Mouse (Mus musculus): ENCODE measurements around the gene Figla. TPM values are rescaled to one million over a fixed set of nuclear protein-coding genes. Genes with fewer than 3 reads are reported as not detected.

The Figla gene
- polyA plus RNA-seq, 1 experiment from 2014 or later: not detected

DNA sequence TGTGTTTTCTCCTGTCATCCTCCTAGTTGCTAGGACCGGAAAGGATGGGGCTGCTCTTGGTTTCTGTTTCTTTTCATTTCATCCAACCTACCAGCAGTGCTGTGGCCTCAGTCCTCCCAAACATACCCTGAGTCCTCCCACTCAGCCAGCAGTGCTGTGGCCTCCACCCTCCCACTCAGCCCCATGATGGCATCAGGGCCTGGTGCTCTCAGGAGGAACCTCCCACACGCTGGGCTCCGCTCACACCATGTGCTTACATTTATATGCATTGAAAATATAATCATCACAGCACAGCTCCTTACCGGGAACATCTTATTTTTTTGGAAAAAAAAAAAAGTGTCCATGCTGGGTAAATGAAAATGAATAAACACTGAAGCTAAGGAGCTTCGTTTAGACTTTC lies 32.5 kb downstream of the Figla start:
- no peak overlapping the region for H3K9ac ChIP-seq
- H3K27ac ChIP-seq: no peak overlapping the region
- no peak for DNase-seq (ENCODE audit: low spot score)
- peaks cover 55% of the 10 kb centered on the region for H3K4me1 ChIP-seq (replicated peaks; ENCODE audit: control insufficient read depth, insufficient read depth, low read length)
- H3K4me2 ChIP-seq (replicated peaks): no peak overlapping the region
- no peaks in the 10 kb centered on the region for H3K36me3 ChIP-seq (replicated peaks; ENCODE audit: control insufficient read depth, insufficient read depth)
- no peak for ATAC-seq (ENCODE audit: low FRiP score)
- 68% methylated on average over 5 of the region's 5 CpGs for WGBS
- H3K9me3 ChIP-seq (ENCODE audit: control insufficient read depth, low read length): no peaks in the 10 kb centered on the region
- H3K27me3 ChIP-seq (ENCODE audit: control insufficient read depth, insufficient read depth, low read length): no peaks in the 10 kb centered on the region
- H3K4me3 ChIP-seq (replicated peaks; ENCODE audit: low read length): no peak overlapping the region

GRCm38 (mm10) chr6:86050586-86051268 lies 34.8 kb downstream of the Figla start:
- Histone ChIP-seq H3K4me3 (replicated peaks; ENCODE audit: low read length) (no peak overlapping the region), H3K9me3 (ENCODE audit: control insufficient read depth, low read length) (no peaks in the 10 kb centered on the region), H3K27me3 (ENCODE audit: control insufficient read depth, insufficient read depth, low read length) (no peaks in the 10 kb centered on the region), H3K4me1 (replicated peaks; ENCODE audit: control insufficient read depth, insufficient read depth, low read length) (peaks cover 52% of the 10 kb centered on the region), H3K36me3 (replicated peaks; ENCODE audit: control insufficient read depth, insufficient read depth) (no peaks in the 10 kb centered on the region), H3K27ac (peak overlapping the region; percentile 98), H3K4me2 (replicated peaks) (peak overlapping the region; percentile 8; the same call in 1 of the 2 replicates), H3K9ac (peak overlapping the region; percentile 50)
- ATAC-seq (ENCODE audit: low FRiP score) (no peak), DNase-seq (ENCODE audit: low spot score) (no peak)
- 32% methylated on average over 6 of the region's 6 CpGs for WGBS

GRCm38 (mm10) chr6:86052032-86052459 lies 36.1 kb downstream of the Figla start:
- no peaks in the 10 kb centered on the region for H3K9me3 ChIP-seq (ENCODE audit: control insufficient read depth, low read length)
- no peaks in the 10 kb centered on the region for H3K36me3 ChIP-seq (replicated peaks; ENCODE audit: control insufficient read depth, insufficient read depth)
- 11% methylated on average over 7 of the region's 7 CpGs for WGBS
- peak; percentile 66 for DNase-seq (ENCODE audit: low spot score)
- H3K27ac ChIP-seq: peak overlapping the region; percentile 98
- H3K4me3 ChIP-seq (replicated peaks; ENCODE audit: low read length): no peak overlapping the region
- H3K27me3 ChIP-seq (ENCODE audit: control insufficient read depth, insufficient read depth, low read length): no peaks in the 10 kb centered on the region
- H3K9ac ChIP-seq: peak overlapping the region; percentile 50
- peaks cover 52% of the 10 kb centered on the region for H3K4me1 ChIP-seq (replicated peaks; ENCODE audit: control insufficient read depth, insufficient read depth, low read length)
- peak; percentile 81 for ATAC-seq (ENCODE audit: low FRiP score)
- peak overlapping the region; percentile 37 for H3K4me2 ChIP-seq (replicated peaks)

DNA sequence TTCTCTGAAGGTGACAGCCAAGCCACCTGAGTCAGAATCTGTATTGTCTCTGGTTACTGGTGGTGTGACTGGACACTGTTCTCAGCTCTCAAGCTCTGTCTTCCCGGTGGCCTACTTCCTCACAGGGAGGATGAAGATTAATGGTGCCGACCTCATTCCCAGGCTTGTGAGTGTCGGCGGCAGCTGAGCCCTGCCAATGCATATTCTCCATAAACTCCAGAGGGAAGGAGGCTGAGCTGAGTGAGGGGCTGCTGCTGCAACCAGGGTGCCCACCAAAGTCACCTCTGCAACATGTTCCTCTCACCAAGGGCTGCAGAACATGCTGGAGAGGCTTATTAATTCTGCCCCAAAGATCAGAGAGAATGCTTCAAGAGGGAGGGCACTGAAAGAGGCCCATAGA lies 36.6 kb downstream of the Figla start:
- H3K9me3 ChIP-seq (ENCODE audit: control insufficient read depth, low read length): no peaks in the 10 kb centered on the region
- peaks cover 55% of the 10 kb centered on the region for H3K4me1 ChIP-seq (replicated peaks; ENCODE audit: control insufficient read depth, insufficient read depth, low read length)
- H3K9ac ChIP-seq: peak overlapping the region; percentile 50
- H3K4me3 ChIP-seq (replicated peaks; ENCODE audit: low read length): no peak overlapping the region
- peak overlapping the region; percentile 37 for H3K4me2 ChIP-seq (replicated peaks)
- H3K27me3 ChIP-seq (ENCODE audit: control insufficient read depth, insufficient read depth, low read length): no peaks in the 10 kb centered on the region
- no peak for DNase-seq (ENCODE audit: low spot score)
- H3K27ac ChIP-seq: peak overlapping the region; percentile 98
- 14% methylated on average over 4 of the region's 4 CpGs for WGBS
- no peaks in the 10 kb centered on the region for H3K36me3 ChIP-seq (replicated peaks; ENCODE audit: control insufficient read depth, insufficient read depth)
- ATAC-seq (ENCODE audit: low FRiP score): peak; percentile 15; the same call in 1 of the 2 replicates

GRCm38 (mm10) chr6:86053099-86053498 lies 37.1 kb downstream of the Figla start:
- Histone ChIP-seq H3K4me1 (replicated peaks; ENCODE audit: control insufficient read depth, insufficient read depth, low read length) (peaks cover 59% of the 10 kb centered on the region), H3K9ac (peak overlapping the region; percentile 50), H3K27me3 (ENCODE audit: control insufficient read depth, insufficient read depth, low read length) (no peaks in the 10 kb centered on the region), H3K27ac (peak overlapping the region; percentile 98), H3K4me3 (replicated peaks; ENCODE audit: low read length) (no peak overlapping the region), H3K36me3 (replicated peaks; ENCODE audit: control insufficient read depth, insufficient read depth) (no peaks in the 10 kb centered on the region), H3K9me3 (ENCODE audit: control insufficient read depth, low read length) (no peaks in the 10 kb centered on the region), H3K4me2 (replicated peaks) (peak overlapping the region; percentile 37)
- WGBS: 13% methylated on average over 4 of the region's 4 CpGs
- ATAC-seq (ENCODE audit: low FRiP score): no peak
- DNase-seq (ENCODE audit: low spot score): no peak

DNA sequence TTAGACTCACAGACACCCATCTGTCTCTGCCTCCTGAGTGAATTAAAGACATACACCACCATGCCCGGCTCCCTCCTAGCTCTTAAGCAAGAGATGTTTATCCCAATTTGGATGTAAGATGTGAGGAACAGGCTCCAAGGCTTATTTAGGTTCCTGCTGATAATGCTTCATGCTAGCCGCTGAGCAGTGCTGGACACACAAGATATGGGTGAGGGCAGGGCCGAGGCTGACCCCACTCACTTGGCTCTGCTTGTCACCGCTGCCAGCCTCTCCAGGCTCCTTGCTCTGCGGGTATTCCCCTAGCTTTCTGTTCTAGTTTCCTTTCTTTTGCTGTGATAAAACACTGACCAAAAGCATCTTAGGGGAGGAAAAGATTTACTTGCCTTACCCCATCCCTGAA lies 37.6 kb downstream of the Figla start:
- H3K27ac ChIP-seq: peak overlapping the region; percentile 98
- H3K4me1 ChIP-seq (replicated peaks; ENCODE audit: control insufficient read depth, insufficient read depth, low read length): peaks cover 64% of the 10 kb centered on the region
- no peak overlapping the region for H3K4me3 ChIP-seq (replicated peaks; ENCODE audit: low read length)
- H3K4me2 ChIP-seq (replicated peaks): peak overlapping the region; percentile 37; the same call in 1 of the 2 replicates
- ATAC-seq (ENCODE audit: low FRiP score) (no peak), DNase-seq (ENCODE audit: low spot score) (no peak)
- 60% methylated on average over 5 of the region's 5 CpGs for WGBS
- peak overlapping the region; percentile 50 for H3K9ac ChIP-seq
- H3K27me3 ChIP-seq (ENCODE audit: control insufficient read depth, insufficient read depth, low read length): no peaks in the 10 kb centered on the region
- no peaks in the 10 kb centered on the region for H3K36me3 ChIP-seq (replicated peaks; ENCODE audit: control insufficient read depth, insufficient read depth)
- no peaks in the 10 kb centered on the region for H3K9me3 ChIP-seq (ENCODE audit: control insufficient read depth, low read length)

GRCm38 (mm10) chr6:86058475-86058874 lies 42.5 kb downstream of the Figla start:
- no peak for DNase-seq (ENCODE audit: low spot score)
- ATAC-seq (ENCODE audit: low FRiP score): no peak
- Histone ChIP-seq H3K4me2 (replicated peaks) (no peak overlapping the region), H3K9ac (no peak overlapping the region), H3K9me3 (ENCODE audit: control insufficient read depth, low read length) (no peaks in the 10 kb centered on the region), H3K36me3 (replicated peaks; ENCODE audit: control insufficient read depth, insufficient read depth) (no peaks in the 10 kb centered on the region), H3K4me1 (replicated peaks; ENCODE audit: control insufficient read depth, insufficient read depth, low read length) (peaks cover 66% of the 10 kb centered on the region), H3K27me3 (ENCODE audit: control insufficient read depth, insufficient read depth, low read length) (no peaks in the 10 kb centered on the region), H3K4me3 (replicated peaks; ENCODE audit: low read length) (no peak overlapping the region), H3K27ac (peak overlapping the region; percentile 90)
- WGBS: 0% methylated on average over 1 of the region's 1 CpGs

DNA sequence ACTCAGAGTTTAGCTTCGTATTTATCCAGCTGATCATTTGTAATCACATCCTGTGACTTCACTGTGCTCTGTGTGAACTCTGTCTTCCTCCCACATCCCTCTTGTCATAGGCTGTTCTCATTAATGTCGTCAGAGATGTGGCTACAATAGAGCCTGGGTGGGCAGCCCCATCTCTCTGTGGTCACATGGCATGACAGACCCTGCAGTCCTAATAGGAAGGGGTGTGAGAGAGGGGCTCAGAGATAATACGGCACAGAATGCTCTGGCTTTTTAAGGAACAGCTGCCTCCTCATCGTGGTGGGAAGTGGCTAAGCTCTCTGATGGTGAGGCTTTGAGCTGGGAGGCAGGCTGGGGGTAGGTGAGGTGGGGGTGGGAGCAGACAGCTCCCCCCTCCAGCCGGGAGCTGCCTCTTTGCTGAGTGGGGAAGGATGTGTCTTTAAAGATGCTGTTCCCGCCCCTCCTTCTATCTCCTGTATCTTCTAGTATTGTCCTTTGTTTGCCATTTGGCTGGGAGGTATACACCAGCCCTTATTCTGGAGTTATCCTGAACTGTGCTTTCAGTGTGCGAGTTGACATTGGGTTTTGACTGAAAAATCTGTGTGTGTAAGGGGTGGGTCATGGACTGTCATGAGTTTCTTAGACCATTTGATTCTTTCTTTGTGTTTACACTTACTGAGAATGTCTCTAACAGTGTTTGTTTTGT lies 43.3 kb downstream of the Figla start:
- WGBS: 15% methylated on average over 7 of the region's 7 CpGs
- Histone ChIP-seq H3K9ac (peak overlapping the region; percentile 53; the same call in 1 of the 2 replicates), H3K36me3 (replicated peaks; ENCODE audit: control insufficient read depth, insufficient read depth) (no peaks in the 10 kb centered on the region), H3K4me3 (replicated peaks; ENCODE audit: low read length) (no peak overlapping the region), H3K27me3 (ENCODE audit: control insufficient read depth, insufficient read depth, low read length) (no peaks in the 10 kb centered on the region), H3K27ac (peak overlapping the region; percentile 90), H3K9me3 (ENCODE audit: control insufficient read depth, low read length) (no peaks in the 10 kb centered on the region), H3K4me2 (replicated peaks) (peak overlapping the region; percentile 39), H3K4me1 (replicated peaks; ENCODE audit: control insufficient read depth, insufficient read depth, low read length) (peaks cover 71% of the 10 kb centered on the region)
- ATAC-seq (ENCODE audit: low FRiP score) (peak; percentile 79), DNase-seq (ENCODE audit: low spot score) (no peak)

DNA sequence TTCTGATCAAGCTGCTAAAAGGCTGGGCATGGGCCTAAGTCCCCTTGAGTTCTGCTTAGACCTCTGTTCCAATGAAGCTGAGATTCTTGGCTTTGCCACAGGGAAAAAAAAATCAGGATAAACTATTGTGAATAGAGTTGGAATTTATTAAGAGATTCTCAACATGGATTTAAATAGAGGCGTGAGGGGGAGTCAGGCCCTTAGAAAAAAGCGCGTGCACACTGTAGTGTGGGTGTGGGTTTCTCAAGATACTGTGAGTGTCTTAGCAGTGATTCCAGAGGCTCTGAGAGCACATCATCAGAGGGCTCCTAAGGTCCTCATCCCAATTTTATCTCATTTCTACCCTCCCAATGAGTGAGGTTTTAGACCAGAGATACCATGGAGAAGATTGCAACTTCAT lies 44.2 kb downstream of the Figla start:
- H3K27me3 ChIP-seq (ENCODE audit: control insufficient read depth, insufficient read depth, low read length): no peaks in the 10 kb centered on the region
- DNase-seq (ENCODE audit: low spot score): no peak
- no peak for ATAC-seq (ENCODE audit: low FRiP score)
- 88% methylated on average over 3 of the region's 3 CpGs for WGBS
- H3K9ac ChIP-seq: no peak overlapping the region
- H3K4me1 ChIP-seq (replicated peaks; ENCODE audit: control insufficient read depth, insufficient read depth, low read length): peaks cover 80% of the 10 kb centered on the region
- H3K27ac ChIP-seq: peak overlapping the region; percentile 90
- H3K4me2 ChIP-seq (replicated peaks): 0 out of 2 replicates have a peak overlapping the region, but pooled peaks have one; percentile 39
- H3K9me3 ChIP-seq (ENCODE audit: control insufficient read depth, low read length): no peaks in the 10 kb centered on the region
- H3K4me3 ChIP-seq (replicated peaks; ENCODE audit: low read length): no peak overlapping the region
- no peaks in the 10 kb centered on the region for H3K36me3 ChIP-seq (replicated peaks; ENCODE audit: control insufficient read depth, insufficient read depth)
